Mouse (Mus musculus) limb, embryonic 14.5 days (tissue): ENCODE results near the gene Cpne1. TPM values are rescaled to one million over a fixed set of nuclear protein-coding genes. Genes with fewer than 3 reads are reported as not detected.

Experiments used
- ATAC-seq: fragments of 200-750 bp; cut with Nextera tagmentation; 2 replicates; pipeline ENCODE4 v1.8.0; 2017; ENCODE audit warnings: low read depth, moderate number of reproducible peaks, moderate TSS enrichment; ENCODE audit not compliant: low FRiP score
- DNase-seq: peaks from one replicate; pipeline ENCODE4 v3.0.0-alpha.2; 2015; ENCODE audit warnings: low spot score
- H3K27ac ChIP-seq: fragments of 300-500 bp; sonication (generic); replicated peaks from 2 replicates; pipeline ENCODE4 v1.5.1; 2014; ENCODE audit warnings: low read depth, mild to moderate bottlenecking, low read length, moderate library complexity, mixed read lengths
- H3K27me3 ChIP-seq: fragments of 300-500 bp; sonication (generic); 2 replicates; pipeline ENCODE4 v1.6.1; 2014; ENCODE audit warnings: low read length, mixed read lengths; ENCODE audit not compliant: control insufficient read depth, insufficient read depth
- H3K36me3 ChIP-seq: fragments of 300-500 bp; sonication (generic); 2 replicates; pipeline ENCODE4 v1.6.1; 2014; ENCODE audit warnings: mild to moderate bottlenecking, low read length, moderate library complexity, mixed read lengths; ENCODE audit not compliant: control insufficient read depth, insufficient read depth
- H3K4me1 ChIP-seq: fragments of 300-500 bp; sonication (generic); 2 replicates; pipeline ENCODE4 v1.6.1; 2014; ENCODE audit warnings: antibody characterized with exemption, low read length, mixed read lengths; ENCODE audit not compliant: control insufficient read depth, insufficient read depth
- H3K4me2 ChIP-seq: fragments of 300-500 bp; sonication (generic); replicated peaks from 2 replicates; pipeline ENCODE4 v1.6.1; 2014; ENCODE audit warnings: low read depth, mild to moderate bottlenecking, low read length, moderate library complexity; ENCODE audit not compliant: severe bottlenecking
- H3K4me3 ChIP-seq: fragments of 300-500 bp; sonication (generic); replicated peaks from 2 replicates; pipeline ENCODE4 v1.5.1; 2014; ENCODE audit warnings: low read length
- H3K9ac ChIP-seq: fragments of 300-500 bp; sonication (generic); 2 replicates; pipeline ENCODE4 v1.6.1; 2014; ENCODE audit warnings: mild to moderate bottlenecking, low read depth, low read length, moderate library complexity; ENCODE audit not compliant: severe bottlenecking
- H3K9me3 ChIP-seq: fragments of 300-500 bp; sonication (generic); 2 replicates; pipeline ENCODE4 v1.6.1; 2016; ENCODE audit warnings: low read length; ENCODE audit not compliant: control insufficient read depth
- POLR2A ChIP-seq: fragments of 200-500 bp; IDR thresholded peaks from 2 replicates; pipeline ENCODE4 v1.8.0; 2012; ENCODE audit warnings: inconsistent platforms, mild to moderate bottlenecking, moderate library complexity, borderline replicate concordance; ENCODE audit not compliant: insufficient read depth, insufficient read length; ENCODE audit errors: extremely low read depth
- WGBS: fragments of 180-500 bp; shearing (Covaris S2); extraction: QIAGEN DNeasy Blood & Tissue Kit; methylation state at CpG from one replicate; pipeline ENCODE4 v1.1.7; 2014; 5-methylcytosine and 5-hydroxymethylcytosine counted together
- polyA plus RNA-seq, 2 experiments: library from polyadenylated mRNA; depleted of rRNA in 1 of 2; stranded (reverse) in 1 of 2; unstranded in 1 of 2; fragments of >200 nt; fragmentation: Nextera tagmentation in 1 of 2; extraction: Ambion mirVana in 1 of 2; gene quantifications; 2 replicates each; pipeline versions ENCODE4 v1.2.1 to v1.2.3; 2012 to 2014

Cpne1 gene
- polyA plus RNA-seq, 2 experiments: 37.8 to 90.7 TPM

GRCm38 (mm10) chr2:156067916-156068315 is 43.8 kb downstream of the Cpne1 start:
- no peaks in the 10 kb centered on the region for H3K9me3 ChIP-seq
- peaks cover 6% of the 10 kb centered on the region for H3K4me1 ChIP-seq
- no peak overlapping the region for H3K4me3 ChIP-seq
- no peak overlapping the region for H3K27ac ChIP-seq
- H3K9ac ChIP-seq: no peak overlapping the region
- TF ChIP-seq POLR2A: no peak
- WGBS: 89% methylated on average over 10 of the region's 10 CpGs
- peaks cover 35% of the 10 kb centered on the region for H3K36me3 ChIP-seq
- no peak overlapping the region for H3K4me2 ChIP-seq
- DNase-seq: no peak
- no peaks in the 10 kb centered on the region for H3K27me3 ChIP-seq
- no peak for ATAC-seq

- Histone ChIP-seq H3K9me3 (no peaks in the 10 kb centered on the region), H3K9ac (peak overlapping the region; percentile 81; the same call in 1 of the 2 replicates), H3K27ac (no peak overlapping the region), H3K4me3 (peak overlapping the region; percentile 64), H3K4me2 (peak overlapping the region; percentile 95), H3K36me3 (peaks cover 19% of the 10 kb centered on the region), H3K4me1 (peaks cover 6% of the 10 kb centered on the region), H3K27me3 (no peaks in the 10 kb centered on the region)
- ATAC-seq (no peak), DNase-seq (no peak)
- 33% methylated on average over 10 of the region's 10 CpGs for WGBS
- TF ChIP-seq POLR2A: no peak
These were observed 45.6 kb downstream of the Cpne1 start for GRCm38 (mm10) chr2:156066126-156066525.

- H3K9me3 ChIP-seq: no peaks in the 10 kb centered on the region
- no peaks in the 10 kb centered on the region for H3K27me3 ChIP-seq
- no peak for TF ChIP-seq POLR2A
- DNase-seq: peak; percentile 63
- peak within 1 kb of the TSS; percentile 81 for H3K9ac ChIP-seq
- H3K4me2 ChIP-seq: peak within 1 kb of the TSS; percentile 95
- peaks cover 6% of the 10 kb centered on the region for H3K4me1 ChIP-seq
- peaks cover 13% of the 10 kb centered on the region for H3K36me3 ChIP-seq
- H3K27ac ChIP-seq: peak within 1 kb of the TSS; percentile 73; the same call in 1 of the 2 replicates
- WGBS: under 1% methylated on average over 60 of the region's 81 CpGs
- peak within 1 kb of the TSS; percentile 64 for H3K4me3 ChIP-seq
- peak; percentile 80 for ATAC-seq
These were observed 46.4 kb downstream of the Cpne1 start, which contains the start of gene Spag4 for GRCm38 (mm10) chr2:156065099-156066041. TSS of gene Spag4 (plus strand) at chr2:156065175.

GRCm38 (mm10) chr2:156052816-156053215 is 58.9 kb downstream of the Cpne1 start, which contains the start of gene Fer1l4:
TSS of gene Fer1l4 (minus strand) at chr2:156052947.
- H3K4me3 ChIP-seq: no peak within 1 kb of the TSS
- no peaks in the 10 kb centered on the region for H3K9me3 ChIP-seq
- no peaks in the 10 kb centered on the region for H3K4me1 ChIP-seq
- DNase-seq: no peak
- H3K9ac ChIP-seq: no peak within 1 kb of the TSS
- no peaks in the 10 kb centered on the region for H3K36me3 ChIP-seq
- H3K4me2 ChIP-seq: no peak within 1 kb of the TSS
- H3K27ac ChIP-seq: no peak within 1 kb of the TSS
- no peaks in the 10 kb centered on the region for H3K27me3 ChIP-seq
- 75% methylated on average over 9 of the region's 9 CpGs for WGBS
- no peak for ATAC-seq
- TF ChIP-seq POLR2A: no peak

GRCm38 (mm10) chr2:156047929-156048328 is 63.8 kb downstream of the Cpne1 start:
- Histone ChIP-seq H3K4me1 (no peaks in the 10 kb centered on the region), H3K36me3 (no peaks in the 10 kb centered on the region), H3K4me2 (peak overlapping the region; percentile 27; the same call in 1 of the 2 replicates), H3K4me3 (0 out of 2 replicates have a peak overlapping the region, but pooled peaks have one; percentile 4), H3K27me3 (no peaks in the 10 kb centered on the region), H3K9me3 (no peaks in the 10 kb centered on the region), H3K9ac (no peak overlapping the region), H3K27ac (no peak overlapping the region)
- TF ChIP-seq POLR2A: no peak
- 4% methylated on average over 19 of the region's 19 CpGs for WGBS
- ATAC-seq (no peak), DNase-seq (no peak)
